Mouse (Mus musculus) spleen, adult 10 weeks (tissue): Measurements from ENCODE around the gene Mustn1. TPM values are rescaled to one million over a fixed set of nuclear protein-coding genes. Genes with fewer than 3 reads are reported as not detected.

Experiments used
- polyA plus RNA-seq: library from polyadenylated mRNA; stranded (reverse); fragments of 350-450 nt; fragmentation: Illumina TruSeq; extraction: RNeasy Lipid Tissue Mini Kit (QIAGEN cat#74804); gene quantifications from one replicate; pipeline ENCODE4 v1.2.3, GENCODE M21; 2015; ENCODE audit warnings: low replicate concordance; ENCODE audit not compliant: insufficient read depth

The Mustn1 gene
- 5.7 TPM for polyA plus RNA-seq

DNA sequence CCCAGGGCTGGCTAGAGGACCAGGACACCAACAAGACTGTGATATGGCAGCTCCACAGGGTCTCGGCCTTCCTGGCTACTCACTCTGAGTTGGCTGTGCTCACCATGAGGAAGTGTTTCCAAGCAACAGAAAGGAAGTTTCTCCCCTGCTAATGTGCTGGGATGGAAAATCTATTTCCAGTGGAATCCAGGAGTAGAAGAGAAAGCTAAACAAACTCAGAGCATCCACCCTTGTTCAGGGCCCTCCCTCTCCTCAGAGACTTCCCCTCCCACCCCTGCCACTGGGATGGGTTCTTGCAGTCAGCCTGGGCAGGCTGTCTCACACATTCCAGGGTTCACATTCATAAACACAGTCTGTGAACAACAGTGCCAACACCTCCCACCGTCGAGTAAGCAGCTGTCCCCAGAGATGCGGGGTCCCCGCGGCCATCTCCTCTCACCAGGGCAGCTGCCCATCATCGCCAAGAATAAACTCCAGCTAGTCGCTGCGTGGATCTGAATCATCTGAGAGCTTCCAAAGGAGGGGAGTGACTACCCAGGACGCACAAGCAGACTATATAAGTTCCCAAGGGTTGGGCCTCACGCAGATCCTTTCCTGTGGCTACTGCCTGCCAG lies at the start of gene Mustn1:
Mustn1 (plus strand) TSS at position 243 of the 614 bp plus-strand sequence.

GRCm38 (mm10) chr14:30886204-30886603 lies 7.2 kb downstream of the Mustn1 start, which contains the start of gene Itih4:
Itih4 (plus strand) TSS chr14:30886476.

GRCm38 (mm10) chr14:30923375-30924105 lies 44.5 kb downstream of the Mustn1 start, which contains the start of gene Itih3:
Itih3 (minus strand) TSS chr14:30923760.

Other genes starting within 250 kb of the Mustn1 start
- 18.6 TPM for gene Rft1, start 224.8 kb upstream of the Mustn1 start, polyA plus RNA-seq
- 15.8 TPM for gene Sfmbt1, start 164.4 kb upstream of the Mustn1 start, polyA plus RNA-seq
- gene Tmem110, start 53.6 kb upstream of the Mustn1 start, polyA plus RNA-seq: 14.4 TPM
- 0.52 TPM for gene Itih4, start 7.3 kb downstream of the Mustn1 start, polyA plus RNA-seq
- 2.7 TPM for gene Itih3, start 44.6 kb downstream of the Mustn1 start, polyA plus RNA-seq
- gene Itih1, start 64.1 kb downstream of the Mustn1 start, polyA plus RNA-seq: not detected
- 9.1 TPM for gene Nek4, start 72.2 kb downstream of the Mustn1 start, polyA plus RNA-seq
- gene Glt8d1, start 122.2 kb downstream of the Mustn1 start, polyA plus RNA-seq: 61.0 TPM
- 271 TPM for gene Spcs1, start 122.5 kb downstream of the Mustn1 start, polyA plus RNA-seq
- gene Pbrm1, start 139.9 kb downstream of the Mustn1 start, polyA plus RNA-seq: 58.5 TPM
- 151 TPM for gene Gnl3, start 140.0 kb downstream of the Mustn1 start, polyA plus RNA-seq
- 17.8 TPM for gene Smim4, start 249.8 kb downstream of the Mustn1 start, polyA plus RNA-seq